Mouse (Mus musculus): ENCODE results near the gene Spata2. TPM values are rescaled to one million over a fixed set of nuclear protein-coding genes. Genes with fewer than 3 reads are reported as not detected.

Gene Spata2
- polyA plus RNA-seq, 1 experiment from 2014 or later, result 15.6 TPM

GRCm38 (mm10) chr2:167463802-167464201 lies 28.9 kb downstream of the Spata2 start:
- Histone ChIP-seq H3K27me3 (ENCODE audit: control insufficient read depth, insufficient read depth, low read length) (no peaks in the 10 kb centered on the region), H3K36me3 (ENCODE audit: control insufficient read depth, insufficient read depth, low read length) (peaks cover 8% of the 10 kb centered on the region), H3K9ac (ENCODE audit: low read length) (no peak overlapping the region), H3K4me2 (no peak overlapping the region), H3K9me3 (ENCODE audit: control insufficient read depth, low read length) (no peaks in the 10 kb centered on the region), H3K4me3 (ENCODE audit: low read depth, low read length) (no peak overlapping the region), H3K4me1 (ENCODE audit: control insufficient read depth, insufficient read depth, low read length) (no peaks in the 10 kb centered on the region), H3K27ac (ENCODE audit: low read depth, low read length) (no peak overlapping the region)
- DNase-seq (ENCODE audit: low spot score, missing footprints), result no peak
- WGBS, result 92% methylated on average over 5 of the region's 5 CpGs
- ATAC-seq (ENCODE audit: low FRiP score), result no peak

- H3K4me3 ChIP-seq (ENCODE audit: low read depth, low read length), result no peak overlapping the region
- DNase-seq (ENCODE audit: low spot score, missing footprints) (peak; percentile 90), ATAC-seq (ENCODE audit: low FRiP score) (peak; percentile 55; the same call in 1 of the 2 replicates)
- H3K9me3 ChIP-seq (ENCODE audit: control insufficient read depth, low read length), result no peaks in the 10 kb centered on the region
- WGBS, result 57% methylated on average over 6 of the region's 6 CpGs
- no peak overlapping the region for H3K27ac ChIP-seq (ENCODE audit: low read depth, low read length)
- H3K9ac ChIP-seq (ENCODE audit: low read length), result no peak overlapping the region
- no peaks in the 10 kb centered on the region for H3K27me3 ChIP-seq (ENCODE audit: control insufficient read depth, insufficient read depth, low read length)
- peaks cover 7% of the 10 kb centered on the region for H3K36me3 ChIP-seq (ENCODE audit: control insufficient read depth, insufficient read depth, low read length)
- H3K4me2 ChIP-seq, result no peak overlapping the region
- H3K4me1 ChIP-seq (ENCODE audit: control insufficient read depth, insufficient read depth, low read length), result no peaks in the 10 kb centered on the region
Measured at GRCm38 (mm10) chr2:167462954-167463353, 29.7 kb downstream of the Spata2 start.

- WGBS, result 92% methylated on average over 6 of the region's 6 CpGs
- Histone ChIP-seq H3K4me2 (no peak overlapping the region), H3K27me3 (ENCODE audit: control insufficient read depth, insufficient read depth, low read length) (no peaks in the 10 kb centered on the region), H3K4me3 (ENCODE audit: low read depth, low read length) (no peak overlapping the region), H3K9ac (ENCODE audit: low read length) (no peak overlapping the region), H3K9me3 (ENCODE audit: control insufficient read depth, low read length) (no peaks in the 10 kb centered on the region), H3K4me1 (ENCODE audit: control insufficient read depth, insufficient read depth, low read length) (no peaks in the 10 kb centered on the region), H3K27ac (ENCODE audit: low read depth, low read length) (no peak overlapping the region), H3K36me3 (ENCODE audit: control insufficient read depth, insufficient read depth, low read length) (peaks cover 13% of the 10 kb centered on the region)
- ATAC-seq (ENCODE audit: low FRiP score), result no peak
- DNase-seq (ENCODE audit: low spot score, missing footprints), result no peak
Measured at GRCm38 (mm10) chr2:167459071-167459865, 33.4 kb downstream of the Spata2 start.

GRCm38 (mm10) chr2:167458548-167458947 lies 34.1 kb downstream of the Spata2 start:
- 94% methylated on average over 3 of the region's 3 CpGs for WGBS
- no peak for ATAC-seq (ENCODE audit: low FRiP score)

GRCm38 (mm10) chr2:167457213-167457612 lies 35.5 kb downstream of the Spata2 start:
- Histone ChIP-seq H3K27ac (ENCODE audit: low read depth, low read length) (no peak overlapping the region), H3K4me1 (ENCODE audit: control insufficient read depth, insufficient read depth, low read length) (no peaks in the 10 kb centered on the region), H3K36me3 (ENCODE audit: control insufficient read depth, insufficient read depth, low read length) (peaks cover 16% of the 10 kb centered on the region), H3K9me3 (ENCODE audit: control insufficient read depth, low read length) (no peaks in the 10 kb centered on the region), H3K4me3 (ENCODE audit: low read depth, low read length) (no peak overlapping the region), H3K9ac (ENCODE audit: low read length) (no peak overlapping the region), H3K4me2 (no peak overlapping the region), H3K27me3 (ENCODE audit: control insufficient read depth, insufficient read depth, low read length) (no peaks in the 10 kb centered on the region)
- DNase-seq (ENCODE audit: low spot score, missing footprints) (no peak), ATAC-seq (ENCODE audit: low FRiP score) (no peak)
- 94% methylated on average over 9 of the region's 9 CpGs for WGBS

More at GRCm38 (mm10) chr2:167458548-167458947, 34.1 kb downstream of the Spata2 start:
- Histone ChIP-seq H3K27me3 (ENCODE audit: control insufficient read depth, insufficient read depth, low read length) (no peaks in the 10 kb centered on the region), H3K4me1 (ENCODE audit: control insufficient read depth, insufficient read depth, low read length) (no peaks in the 10 kb centered on the region), H3K9me3 (ENCODE audit: control insufficient read depth, low read length) (no peaks in the 10 kb centered on the region), H3K9ac (ENCODE audit: low read length) (no peak overlapping the region), H3K4me2 (no peak overlapping the region), H3K27ac (ENCODE audit: low read depth, low read length) (no peak overlapping the region), H3K4me3 (ENCODE audit: low read depth, low read length) (no peak overlapping the region), H3K36me3 (ENCODE audit: control insufficient read depth, insufficient read depth, low read length) (peaks cover 15% of the 10 kb centered on the region)
- no peak for DNase-seq (ENCODE audit: low spot score, missing footprints)

GRCm38 (mm10) chr2:167456361-167457020 lies 36.2 kb downstream of the Spata2 start:
- WGBS, result 93% methylated on average over 5 of the region's 5 CpGs
- ATAC-seq (ENCODE audit: low FRiP score) (no peak), DNase-seq (ENCODE audit: low spot score, missing footprints) (no peak)
- Histone ChIP-seq H3K4me2 (no peak overlapping the region), H3K27me3 (ENCODE audit: control insufficient read depth, insufficient read depth, low read length) (no peaks in the 10 kb centered on the region), H3K4me3 (ENCODE audit: low read depth, low read length) (no peak overlapping the region), H3K9ac (ENCODE audit: low read length) (no peak overlapping the region), H3K36me3 (ENCODE audit: control insufficient read depth, insufficient read depth, low read length) (peaks cover 16% of the 10 kb centered on the region), H3K9me3 (ENCODE audit: control insufficient read depth, low read length) (no peaks in the 10 kb centered on the region), H3K27ac (ENCODE audit: low read depth, low read length) (no peak overlapping the region), H3K4me1 (ENCODE audit: control insufficient read depth, insufficient read depth, low read length) (no peaks in the 10 kb centered on the region)

- Histone ChIP-seq H3K9me3 (ENCODE audit: control insufficient read depth, low read length) (no peaks in the 10 kb centered on the region), H3K27ac (ENCODE audit: low read depth, low read length) (no peak overlapping the region), H3K27me3 (ENCODE audit: control insufficient read depth, insufficient read depth, low read length) (no peaks in the 10 kb centered on the region), H3K36me3 (ENCODE audit: control insufficient read depth, insufficient read depth, low read length) (peaks cover 18% of the 10 kb centered on the region), H3K4me1 (ENCODE audit: control insufficient read depth, insufficient read depth, low read length) (no peaks in the 10 kb centered on the region), H3K9ac (ENCODE audit: low read length) (no peak overlapping the region), H3K4me3 (ENCODE audit: low read depth, low read length) (no peak overlapping the region), H3K4me2 (no peak overlapping the region)
- ATAC-seq (ENCODE audit: low FRiP score) (no peak), DNase-seq (ENCODE audit: low spot score, missing footprints) (no peak)
- WGBS, result 94% methylated on average over 3 of the region's 3 CpGs
Measured at GRCm38 (mm10) chr2:167453814-167454213, 38.9 kb downstream of the Spata2 start.

- Histone ChIP-seq H3K4me1 (ENCODE audit: control insufficient read depth, insufficient read depth, low read length) (no peaks in the 10 kb centered on the region), H3K36me3 (ENCODE audit: control insufficient read depth, insufficient read depth, low read length) (peaks cover 12% of the 10 kb centered on the region), H3K9me3 (ENCODE audit: control insufficient read depth, low read length) (no peaks in the 10 kb centered on the region), H3K27me3 (ENCODE audit: control insufficient read depth, insufficient read depth, low read length) (no peaks in the 10 kb centered on the region), H3K4me3 (ENCODE audit: low read depth, low read length) (no peak overlapping the region), H3K9ac (ENCODE audit: low read length) (no peak overlapping the region), H3K27ac (ENCODE audit: low read depth, low read length) (no peak overlapping the region), H3K4me2 (no peak overlapping the region)
- DNase-seq (ENCODE audit: low spot score, missing footprints) (no peak), ATAC-seq (ENCODE audit: low FRiP score) (no peak)
- 95% methylated on average over 8 of the region's 8 CpGs for WGBS
Measured at GRCm38 (mm10) chr2:167450647-167451046, 42.0 kb downstream of the Spata2 start.
